Mouse (Mus musculus) heart, embryonic 15.5 days (tissue): ENCODE data around the gene Prox2. TPM values are rescaled to one million over a fixed set of nuclear protein-coding genes. Genes with fewer than 3 reads are reported as not detected.

ENCODE experiments used
- ATAC-seq: fragments of 200-750 bp; cut with Nextera tagmentation; replicated peaks from 2 replicates; pipeline ENCODE4 v1.8.0; 2017; ENCODE audit warnings: low read depth, moderate TSS enrichment; ENCODE audit not compliant: insufficient number of reproducible peaks, insufficient read depth, low FRiP score
- H3K27ac ChIP-seq: fragments of 300-500 bp; sonication (generic); 2 replicates; pipeline ENCODE4 v1.5.1; 2015; ENCODE audit warnings: mild to moderate bottlenecking, inconsistent platforms
- H3K27me3 ChIP-seq: fragments of 300-500 bp; sonication (generic); 2 replicates; pipeline ENCODE4 v1.6.1; 2015; ENCODE audit warnings: inconsistent platforms
- H3K36me3 ChIP-seq: fragments of 300-500 bp; sonication (generic); 2 replicates; pipeline ENCODE4 v1.6.1; 2015; ENCODE audit warnings: mild to moderate bottlenecking, inconsistent platforms
- H3K4me1 ChIP-seq: fragments of 300-500 bp; sonication (generic); replicated peaks from 2 replicates; pipeline ENCODE4 v1.6.1; 2015; ENCODE audit warnings: inconsistent platforms
- H3K4me2 ChIP-seq: fragments of 300-500 bp; sonication (generic); 2 replicates; pipeline ENCODE4 v1.6.1; 2015; ENCODE audit warnings: inconsistent platforms, mild to moderate bottlenecking, moderate library complexity
- H3K4me3 ChIP-seq: fragments of 300-500 bp; sonication (generic); 2 replicates; pipeline ENCODE4 v1.5.1; 2015; ENCODE audit warnings: mild to moderate bottlenecking, inconsistent platforms
- H3K9ac ChIP-seq: fragments of 300-500 bp; sonication (generic); 2 replicates; pipeline ENCODE4 v1.6.1; 2015; ENCODE audit warnings: mild to moderate bottlenecking, inconsistent platforms
- H3K9me3 ChIP-seq: fragments of 300-500 bp; sonication (generic); replicated peaks from 2 replicates; pipeline ENCODE4 v1.6.1; 2016; ENCODE audit warnings: inconsistent platforms
- WGBS: fragments of 180-500 bp; shearing (Covaris S2); methylation state at CpG from one replicate; pipeline ENCODE4 v1.1.7; 2015; ENCODE audit warnings: mixed read lengths; 5-methylcytosine and 5-hydroxymethylcytosine counted together
- polyA plus RNA-seq: library from polyadenylated mRNA; unstranded; fragments of >200 nt; fragmentation: Nextera tagmentation; extraction: Ambion mirVana; gene quantifications from 2 replicates; pipeline ENCODE4 v1.2.1, GENCODE M21; 2015

Prox2 gene
- polyA plus RNA-seq, 1 experiment from 2014 or later, result 2.5 TPM

GRCm38 (mm10) chr12:85094010-85094409 is 16.5 kb downstream of the Prox2 start:
- H3K9ac ChIP-seq, result no peak overlapping the region
- H3K4me1 ChIP-seq, result 0 out of 2 replicates have a peak, but pooled peaks cover 5% of the 10 kb centered on the region
- H3K36me3 ChIP-seq, result no peaks in the 10 kb centered on the region
- ATAC-seq, result 0 out of 2 replicates have a peak, but pooled peaks have one; percentile 47
- no peak overlapping the region for H3K4me3 ChIP-seq
- no peaks in the 10 kb centered on the region for H3K27me3 ChIP-seq
- WGBS, result 27% methylated on average over 14 of the region's 14 CpGs
- no peak overlapping the region for H3K4me2 ChIP-seq
- H3K27ac ChIP-seq, result no peak overlapping the region
- no peaks in the 10 kb centered on the region for H3K9me3 ChIP-seq

- Histone ChIP-seq H3K36me3 (peaks cover 13% of the 10 kb centered on the region), H3K4me1 (0 out of 2 replicates have a peak, but pooled peaks cover 5% of the 10 kb centered on the region), H3K4me2 (no peak overlapping the region), H3K9me3 (no peaks in the 10 kb centered on the region), H3K27ac (no peak overlapping the region), H3K9ac (no peak overlapping the region), H3K27me3 (no peaks in the 10 kb centered on the region), H3K4me3 (no peak overlapping the region)
- ATAC-seq, result no peak
- 6% methylated on average over 3 of the region's 3 CpGs for WGBS
Measured at GRCm38 (mm10) chr12:85092214-85092613, 18.3 kb downstream of the Prox2 start.

DNA sequence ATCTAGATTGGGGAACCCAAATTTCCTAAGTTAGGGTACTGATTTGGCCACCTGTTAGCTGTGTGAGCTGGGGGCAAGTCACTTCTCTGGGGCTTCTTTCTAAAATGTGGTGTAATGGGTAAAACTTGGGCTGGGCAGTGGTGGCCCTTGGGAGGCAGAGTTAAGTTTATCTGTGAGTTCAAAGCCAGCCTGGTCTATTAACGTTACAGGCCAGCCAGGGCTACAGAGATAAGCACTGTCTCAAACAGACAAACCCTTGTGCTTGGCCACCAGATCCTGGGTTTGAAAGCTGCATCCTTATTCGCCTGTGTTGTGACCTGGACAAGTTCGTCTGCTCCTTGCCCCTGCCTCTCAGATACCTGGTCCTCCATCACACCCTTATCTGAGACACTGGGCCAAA is 19.4 kb downstream of the Prox2 start:
- 58% methylated on average over 3 of the region's 3 CpGs for WGBS
- Histone ChIP-seq H3K27me3 (no peaks in the 10 kb centered on the region), H3K27ac (no peak overlapping the region), H3K9ac (no peak overlapping the region), H3K4me1 (0 out of 2 replicates have a peak, but pooled peaks cover 5% of the 10 kb centered on the region), H3K9me3 (no peaks in the 10 kb centered on the region), H3K36me3 (peaks cover 14% of the 10 kb centered on the region), H3K4me3 (no peak overlapping the region), H3K4me2 (no peak overlapping the region)
- ATAC-seq, result no peak

DNA sequence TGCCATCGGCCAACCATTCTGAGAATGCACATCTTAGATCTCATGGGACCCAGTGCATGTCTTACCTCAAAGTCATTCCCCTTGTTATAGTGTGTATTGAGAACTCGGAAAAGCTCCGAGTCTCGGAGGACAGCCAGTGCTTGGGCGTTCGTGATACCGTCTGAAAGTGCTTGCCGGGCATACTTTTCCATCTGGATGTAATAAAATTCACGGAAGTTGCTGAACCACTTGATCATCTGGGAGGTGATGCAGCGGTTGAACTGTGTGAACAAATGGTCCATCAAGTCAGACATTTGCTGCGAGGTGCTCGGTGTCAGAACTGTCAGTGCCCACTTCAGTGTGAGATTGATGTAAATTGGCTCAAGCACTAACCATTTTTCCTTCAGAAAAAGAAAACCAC is 22.7 kb downstream of the Prox2 start:
- Histone ChIP-seq H3K4me2 (no peak overlapping the region), H3K27ac (no peak overlapping the region), H3K27me3 (no peaks in the 10 kb centered on the region), H3K4me3 (no peak overlapping the region), H3K9ac (no peak overlapping the region), H3K9me3 (no peaks in the 10 kb centered on the region), H3K4me1 (no peaks in the 10 kb centered on the region), H3K36me3 (peaks cover 14% of the 10 kb centered on the region)
- ATAC-seq, result no peak
- 90% methylated on average over 12 of the region's 12 CpGs for WGBS

DNA sequence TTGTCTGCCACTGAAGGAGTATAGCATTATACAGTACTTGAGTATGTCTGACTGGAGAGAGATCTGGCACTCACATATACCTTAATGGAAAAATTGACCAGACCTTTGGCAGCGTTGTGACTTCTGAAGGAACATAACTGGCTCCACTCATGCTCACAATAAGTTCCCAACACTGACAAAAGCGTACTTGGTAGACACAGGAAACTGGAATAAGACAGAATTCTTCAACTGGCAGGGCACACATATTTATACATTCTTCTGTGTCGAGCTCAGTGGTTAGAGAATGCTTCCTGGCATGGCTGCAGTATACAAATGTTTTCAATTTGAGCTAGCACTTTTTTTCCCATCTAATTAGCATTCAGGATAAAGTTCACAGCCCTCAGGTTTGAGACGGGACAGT is 25.6 kb downstream of the Prox2 start:
- H3K27me3 ChIP-seq, result no peaks in the 10 kb centered on the region
- no peak overlapping the region for H3K4me2 ChIP-seq
- no peak overlapping the region for H3K4me3 ChIP-seq
- no peaks in the 10 kb centered on the region for H3K9me3 ChIP-seq
- peaks cover 14% of the 10 kb centered on the region for H3K36me3 ChIP-seq
- no peak overlapping the region for H3K27ac ChIP-seq
- 68% methylated on average over 4 of the region's 4 CpGs for WGBS
- H3K9ac ChIP-seq, result no peak overlapping the region
- H3K4me1 ChIP-seq, result no peaks in the 10 kb centered on the region
- ATAC-seq, result no peak

DNA sequence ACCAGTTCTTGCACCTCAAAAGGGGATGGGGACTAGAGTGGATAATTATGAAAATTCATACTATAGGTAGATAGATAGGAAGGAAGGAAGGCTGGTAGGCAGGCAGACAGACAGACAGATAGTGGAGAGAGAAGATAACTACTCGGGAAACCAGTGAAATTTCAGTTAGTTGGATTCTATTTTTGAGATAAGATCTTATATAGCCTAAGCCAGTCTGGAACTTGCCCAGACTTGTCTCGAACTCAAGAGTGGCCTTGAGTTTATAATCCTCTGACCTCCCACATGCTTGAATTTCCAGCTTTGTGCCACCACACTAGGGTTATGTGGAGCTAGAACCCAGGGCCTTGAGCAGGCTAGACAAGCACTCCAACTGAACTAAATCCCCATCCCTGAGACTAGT is 26.3 kb downstream of the Prox2 start:
- no peaks in the 10 kb centered on the region for H3K9me3 ChIP-seq
- no peak overlapping the region for H3K4me2 ChIP-seq
- H3K27ac ChIP-seq, result no peak overlapping the region
- peaks cover 14% of the 10 kb centered on the region for H3K36me3 ChIP-seq
- WGBS, result 74% methylated on average over 2 of the region's 2 CpGs
- H3K9ac ChIP-seq, result no peak overlapping the region
- no peak for ATAC-seq
- H3K4me3 ChIP-seq, result no peak overlapping the region
- H3K27me3 ChIP-seq, result no peaks in the 10 kb centered on the region
- H3K4me1 ChIP-seq, result no peaks in the 10 kb centered on the region

DNA sequence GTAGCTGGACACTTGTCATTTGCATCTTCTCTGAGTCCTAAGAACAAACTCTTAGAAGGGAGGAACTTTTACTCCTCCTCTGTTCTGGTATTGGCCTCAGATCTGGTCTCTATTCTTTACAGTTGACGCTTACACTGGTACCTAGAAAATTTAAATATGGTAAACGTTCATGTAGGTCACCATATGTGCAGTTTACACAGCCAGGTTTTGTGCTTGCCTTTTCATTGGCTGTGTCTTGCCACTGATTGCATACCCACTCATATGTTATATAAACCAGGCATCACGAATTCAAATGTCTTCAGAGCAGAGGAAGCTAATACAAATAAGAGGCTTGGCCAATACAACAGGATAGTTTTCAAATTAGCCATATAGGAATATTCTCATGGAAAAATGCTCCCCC is 33.5 kb downstream of the Prox2 start:
- no peaks in the 10 kb centered on the region for H3K27me3 ChIP-seq
- H3K4me2 ChIP-seq, result no peak overlapping the region
- no peak overlapping the region for H3K9ac ChIP-seq
- no peak overlapping the region for H3K27ac ChIP-seq
- ATAC-seq, result no peak
- 91% methylated on average over 3 of the region's 3 CpGs for WGBS
- no peak overlapping the region for H3K4me3 ChIP-seq
- peaks cover 8% of the 10 kb centered on the region; the same call in 1 of the 2 replicates for H3K36me3 ChIP-seq
- no peaks in the 10 kb centered on the region for H3K4me1 ChIP-seq
- no peaks in the 10 kb centered on the region for H3K9me3 ChIP-seq

GRCm38 (mm10) chr12:85071043-85071442 is 39.5 kb downstream of the Prox2 start:
- no peak for ATAC-seq
- Histone ChIP-seq H3K4me3 (no peak overlapping the region), H3K27ac (no peak overlapping the region), H3K9me3 (no peaks in the 10 kb centered on the region), H3K4me1 (no peaks in the 10 kb centered on the region), H3K9ac (no peak overlapping the region), H3K4me2 (no peak overlapping the region), H3K27me3 (no peaks in the 10 kb centered on the region), H3K36me3 (peaks cover 30% of the 10 kb centered on the region)

DNA sequence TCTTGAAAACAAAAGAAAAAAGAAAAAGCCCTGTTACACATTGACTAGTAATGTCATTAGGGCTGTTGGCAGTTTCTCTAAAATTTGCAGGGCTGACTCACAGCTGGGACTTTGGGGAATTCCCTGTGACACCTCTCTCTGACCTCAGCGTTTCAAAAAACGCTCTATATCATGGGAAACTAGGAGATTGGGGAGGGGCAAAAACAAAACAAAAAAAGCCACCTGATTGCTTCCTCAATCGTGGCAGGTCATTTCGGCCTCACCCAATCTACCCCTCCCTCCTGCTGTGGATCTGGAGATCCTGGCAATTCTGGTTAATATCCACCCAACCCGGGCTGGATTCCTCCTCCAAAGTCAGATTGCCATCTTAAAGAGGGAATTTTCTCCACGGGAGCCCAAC is 59.3 kb downstream of the Prox2 start:
- Histone ChIP-seq H3K4me3 (no peak overlapping the region), H3K27me3 (no peaks in the 10 kb centered on the region), H3K9me3 (no peaks in the 10 kb centered on the region), H3K36me3 (peaks cover 21% of the 10 kb centered on the region), H3K4me2 (no peak overlapping the region), H3K27ac (no peak overlapping the region), H3K9ac (no peak overlapping the region), H3K4me1 (no peaks in the 10 kb centered on the region)
- WGBS, result 69% methylated on average over 6 of the region's 6 CpGs
- no peak for ATAC-seq

Other genes with a start within 250 kb of the Prox2 start
- gene Ltbp2, start 234.2 kb downstream of the Prox2 start, polyA plus RNA-seq, result 5.3 and 10.2 TPM in 2 replicates
- 87.0 and 88.0 TPM in 2 replicates for gene Fcf1, start 139.9 kb downstream of the Prox2 start, polyA plus RNA-seq
- gene Arel1, start 139.9 kb downstream of the Prox2 start, polyA plus RNA-seq, result 10.4 and 12.7 TPM in 2 replicates
- 16.3 and 18.3 TPM in 2 replicates for gene Ylpm1, start 114.4 kb downstream of the Prox2 start, polyA plus RNA-seq
- 199 and 204 TPM in 2 replicates for gene Dlst, start 74 bp upstream of the Prox2 start, polyA plus RNA-seq
- 0.87 and 1.9 TPM in 2 replicates for gene Rps6kl1, start 40.5 kb upstream of the Prox2 start, polyA plus RNA-seq
- 8.9 and 9.5 TPM in 2 replicates for gene Pgf, start 67.0 kb upstream of the Prox2 start, polyA plus RNA-seq
- gene Eif2b2, start 108.7 kb upstream of the Prox2 start, polyA plus RNA-seq, result 50.1 and 62.3 TPM in 2 replicates
- 6.2 and 6.4 TPM in 2 replicates for gene Mlh3, start 159.8 kb upstream of the Prox2 start, polyA plus RNA-seq
- gene Acyp1, start 177.7 kb upstream of the Prox2 start, polyA plus RNA-seq, result 57.5 and 71.7 TPM in 2 replicates
- 1.3 and 1.5 TPM in 2 replicates for gene Zc2hc1c, start 177.8 kb upstream of the Prox2 start, polyA plus RNA-seq
- 16.4 and 21.3 TPM in 2 replicates for gene Nek9, start 228.6 kb upstream of the Prox2 start, polyA plus RNA-seq